8 mouse cellular contexts compared by ENCODE assay signal in genomic region chr9:47407007-47407670, GRCm38 (mm10).
DNase-seq lines count a peak whose midpoint lies in the region; ATAC-seq and TF ChIP-seq lines count a peak whose summit lies in the region.

No protein-coding gene starts in this region.

- TF ChIP-seq POLR2A in thymus, adult 2 months (IDR thresholded peaks at IDR 0.05; ENCODE audit: control insufficient read depth, extremely low read depth, insufficient read depth, low read length, poor library complexity): no peak

- no peak for TF ChIP-seq CTCF in intestine, postnatal 0 days (IDR thresholded peaks at IDR 0.05; ENCODE audit: low read depth)
- TF ChIP-seq CTCF in thymus, adult 2 months (IDR thresholded peaks at IDR 0.05; ENCODE audit: borderline replicate concordance, control insufficient read depth, extremely low read depth, insufficient read depth, low read length, poor library complexity): no peak

- no peak overlapping the region for H3K4me2 ChIP-seq in intestine, embryonic 14.5 days (ENCODE audit: low read length)
- no peak overlapping the region; the same call in 1 of the 2 replicates for H3K4me2 ChIP-seq in intestine, postnatal 0 days (replicated peaks; ENCODE audit: low read depth)

- WGBS in intestine, embryonic 14.5 days: 21% methylated on average over 7 of the region's 7 CpGs
- WGBS in intestine, postnatal 0 days: 41% methylated on average over 7 of the region's 7 CpGs
- 9% methylated on average over 7 of the region's 7 CpGs for WGBS in heart, embryonic 10.5 days
- WGBS in thymus, adult 2 months: 58% methylated on average over 7 of the region's 7 CpGs

- H3K9ac ChIP-seq in intestine, embryonic 14.5 days (ENCODE audit: low read length): no peak overlapping the region
- no peak overlapping the region for H3K9ac ChIP-seq in intestine, postnatal 0 days (ENCODE audit: low read depth, low read length)

- H3K9me3 ChIP-seq in intestine, embryonic 14.5 days (ENCODE audit: control insufficient read depth, low read length): no peaks in the 10 kb centered on the region
- no peaks in the 10 kb centered on the region for H3K9me3 ChIP-seq in intestine, postnatal 0 days (ENCODE audit: control insufficient read depth)
- no peaks in the 10 kb centered on the region for H3K9me3 ChIP-seq in heart, embryonic 10.5 days

- no peaks in the 10 kb centered on the region for H3K36me3 ChIP-seq in intestine, embryonic 14.5 days (ENCODE audit: control insufficient read depth, insufficient read depth, low read length)
- no peaks in the 10 kb centered on the region for H3K36me3 ChIP-seq in intestine, postnatal 0 days (ENCODE audit: control insufficient read depth, insufficient read depth)
- H3K36me3 ChIP-seq in heart, embryonic 10.5 days: no peaks in the 10 kb centered on the region
- H3K36me3 ChIP-seq in thymus, adult 2 months (ENCODE audit: control insufficient read depth, insufficient read depth, low read length): no peaks in the 10 kb centered on the region

- no peak overlapping the region for H3K4me3 ChIP-seq in intestine, embryonic 14.5 days (ENCODE audit: low read depth, low read length)
- no peak overlapping the region for H3K4me3 ChIP-seq in intestine, postnatal 0 days (ENCODE audit: low read depth, low read length)
- peak overlapping the region; percentile 19; the same call in 1 of the 2 replicates for H3K4me3 ChIP-seq in heart, embryonic 10.5 days
- no peak overlapping the region for H3K4me3 ChIP-seq in thymus, adult 2 months (ENCODE audit: control insufficient read depth, insufficient read depth, low read length)

- 0 out of 2 replicates have a peak overlapping the region, but pooled peaks have one; percentile 28 for H3K27ac ChIP-seq in intestine, embryonic 14.5 days (ENCODE audit: low read depth)
- H3K27ac ChIP-seq in intestine, postnatal 0 days (ENCODE audit: low read depth, low read length): no peak overlapping the region
- peak overlapping the region; percentile 30; the same call in 1 of the 2 replicates for H3K27ac ChIP-seq in heart, embryonic 10.5 days
- H3K27ac ChIP-seq in thymus, adult 2 months (ENCODE audit: control insufficient read depth, insufficient read depth, low read length): no peak overlapping the region

- H3K4me1 ChIP-seq in intestine, embryonic 14.5 days (replicated peaks; ENCODE audit: control insufficient read depth, insufficient read depth, low read length): peaks cover 10% of the 10 kb centered on the region; the same call in 1 of the 2 replicates
- H3K4me1 ChIP-seq in intestine, postnatal 0 days (replicated peaks; ENCODE audit: control insufficient read depth, insufficient read depth, low read length): no peaks in the 10 kb centered on the region
- H3K4me1 ChIP-seq in heart, embryonic 10.5 days: peaks cover 44% of the 10 kb centered on the region
- H3K4me1 ChIP-seq in thymus, adult 2 months (replicated peaks; ENCODE audit: control insufficient read depth, insufficient read depth, low read length): no peaks in the 10 kb centered on the region

- DNase-seq in intestine, embryonic 14.5 days (ENCODE audit: low spot score): peak; percentile 72
- DNase-seq in embryo, embryonic 9.5 days (ENCODE audit: extremely low spot score): peak; percentile 45
- DNase-seq in heart, embryonic 10.5 days (ENCODE audit: low spot score): peak; percentile 93
- DNase-seq in kidney, adult 8-10 months: peak; percentile 27 to 38
- DNase-seq in lung, postnatal 14 days: peak; percentile 82
- DNase-seq in yolk sac, embryonic 10.5 days (ENCODE audit: low spot score): no peak
- no peak for DNase-seq in thymus, adult 2 months

- peak; percentile 74; the same call in 1 of the 2 replicates for ATAC-seq in intestine, embryonic 14.5 days (replicated peaks; ENCODE audit: low FRiP score, low TSS enrichment, low read depth)
- ATAC-seq in intestine, postnatal 0 days: no peak

- H3K27me3 ChIP-seq in intestine, embryonic 14.5 days (replicated peaks; ENCODE audit: control insufficient read depth, insufficient read depth, low read length): no peaks in the 10 kb centered on the region; the same call in 1 of the 2 replicates
- H3K27me3 ChIP-seq in intestine, postnatal 0 days (replicated peaks; ENCODE audit: control insufficient read depth, insufficient read depth, low read length): no peaks in the 10 kb centered on the region
- peaks cover 89% of the 10 kb centered on the region for H3K27me3 ChIP-seq in heart, embryonic 10.5 days (ENCODE audit: insufficient read depth, poor library complexity, severe bottlenecking)
- H3K27me3 ChIP-seq in thymus, adult 2 months (ENCODE audit: control insufficient read depth, insufficient read depth, low read length): no peaks in the 10 kb centered on the region

Comparison
In these comparisons a context has a peak if more than half of its experiments do, and no peak if none do; other contexts are left out.
1. H3K27ac ChIP-seq: peak in intestine, embryonic 14.5 days (single experiment) and heart, embryonic 10.5 days (single experiment); none in intestine, postnatal 0 days (single experiment) and thymus, adult 2 months (single experiment).
2. DNase-seq: peak in intestine, embryonic 14.5 days (single experiment), embryo, embryonic 9.5 days (single experiment), heart, embryonic 10.5 days (single experiment), kidney, adult 8-10 months (2 of 2) and lung, postnatal 14 days (single experiment); none in yolk sac, embryonic 10.5 days (single experiment) and thymus, adult 2 months (single experiment).